Mouse (Mus musculus): ENCODE measurements around the gene Prr7. TPM values are rescaled to one million over a fixed set of nuclear protein-coding genes. Genes with fewer than 3 reads are reported as not detected.

Gene Prr7
- total RNA-seq, 2 experiments from 2014 or later: 2.1 to 2.3 TPM

DNA sequence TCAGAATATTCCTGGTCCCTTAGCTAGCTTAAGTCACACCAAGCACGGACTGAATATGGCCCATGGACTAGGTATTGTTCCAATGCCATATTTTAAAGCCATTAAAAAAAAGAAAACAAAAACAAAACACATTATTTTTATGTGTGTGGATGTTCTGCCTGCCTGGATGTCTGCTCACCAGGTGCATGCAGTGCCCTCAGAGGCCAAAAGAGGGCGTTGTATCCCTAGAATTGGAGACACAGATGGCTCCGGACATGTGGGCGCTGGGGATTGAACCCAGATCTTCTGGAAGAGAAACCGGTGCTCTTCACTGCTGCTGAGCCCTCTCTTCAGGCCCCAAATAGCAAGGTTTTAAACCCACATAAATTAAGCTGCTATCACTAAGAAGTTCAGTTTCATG lies 14.0 kb downstream of the Prr7 start:
- peak; percentile 56 for DNase-seq

DNA sequence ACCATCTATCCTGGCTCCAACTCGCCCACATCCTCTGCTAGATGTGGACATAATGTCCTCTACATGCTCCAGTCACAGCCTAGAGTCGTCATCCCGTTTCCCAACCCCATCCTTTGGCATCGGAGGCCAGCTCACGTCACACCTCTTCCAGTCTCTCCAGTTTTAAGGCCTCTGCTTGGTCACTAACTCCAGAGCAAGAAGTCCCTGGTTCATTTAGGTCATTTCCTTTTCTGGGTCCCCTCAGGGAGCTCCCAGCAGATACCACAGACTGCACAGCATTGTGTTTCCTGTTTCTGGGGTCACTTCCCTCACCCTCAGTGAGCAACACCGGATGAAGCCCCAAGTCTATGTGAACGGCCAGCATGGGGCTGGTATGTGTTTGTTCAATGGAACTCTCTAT lies 14.9 kb downstream of the Prr7 start:
- DNase-seq: peak; percentile 46

DNA sequence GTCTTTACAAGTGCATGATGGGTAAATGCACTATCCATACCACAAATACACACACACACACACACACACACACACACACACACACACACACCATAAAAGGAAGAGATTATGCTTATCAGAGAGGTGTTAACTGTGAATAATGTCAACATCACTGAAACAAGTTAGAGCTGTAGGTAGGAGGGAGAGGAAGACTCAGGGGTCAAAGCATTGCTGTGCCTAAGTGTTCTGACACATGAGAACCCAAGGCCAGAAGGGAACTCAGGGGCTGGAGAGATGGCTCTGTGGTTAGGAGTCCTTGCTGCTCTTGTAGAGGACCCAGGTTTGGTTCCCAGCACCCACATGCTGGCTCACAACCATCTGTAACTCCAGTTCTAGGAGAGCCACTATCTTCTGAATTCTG lies 15.9 kb downstream of the Prr7 start:
- DNase-seq: no peak

DNA sequence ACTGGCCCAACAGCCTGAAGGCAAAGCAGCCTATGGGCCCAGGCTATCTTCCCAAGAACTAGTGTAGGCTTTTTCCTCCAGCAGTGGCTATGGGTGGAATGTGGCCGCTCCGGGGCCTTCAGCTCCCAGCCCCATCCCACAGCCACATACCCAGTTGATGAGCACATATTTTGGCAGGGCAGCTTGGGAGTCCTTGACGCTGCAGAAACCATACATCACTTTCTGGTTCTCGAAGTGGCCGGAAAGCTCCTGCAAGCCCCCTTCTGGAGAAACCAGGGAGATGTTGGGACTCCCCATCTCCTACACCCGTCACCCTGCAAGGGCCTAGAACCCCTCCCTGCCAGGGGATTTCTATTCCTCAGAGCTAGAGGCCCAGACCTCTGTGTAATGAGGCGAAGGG lies 18.5 kb downstream of the Prr7 start:
- peak; percentile 66 for DNase-seq

DNA sequence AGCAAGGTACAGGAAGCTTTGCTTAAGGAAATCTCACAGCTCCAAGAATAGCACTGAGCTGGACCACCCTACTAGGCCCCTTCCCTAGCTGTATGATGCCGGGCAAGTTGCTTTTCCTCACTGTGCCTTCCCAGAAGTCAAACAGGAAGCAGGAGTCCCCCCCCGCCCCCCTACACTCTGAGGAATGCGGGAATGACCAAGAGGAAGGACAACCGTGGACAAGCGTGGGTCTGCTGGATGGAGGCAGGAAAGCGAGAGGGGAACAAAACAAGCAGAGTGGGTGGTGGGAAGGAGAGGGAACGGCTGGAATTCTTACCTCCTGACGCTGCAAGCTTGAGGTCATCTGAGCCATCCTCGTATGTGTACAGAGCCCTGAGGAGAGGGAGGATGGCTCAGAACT lies 19.0 kb downstream of the Prr7 start:
- no peak for DNase-seq

DNA sequence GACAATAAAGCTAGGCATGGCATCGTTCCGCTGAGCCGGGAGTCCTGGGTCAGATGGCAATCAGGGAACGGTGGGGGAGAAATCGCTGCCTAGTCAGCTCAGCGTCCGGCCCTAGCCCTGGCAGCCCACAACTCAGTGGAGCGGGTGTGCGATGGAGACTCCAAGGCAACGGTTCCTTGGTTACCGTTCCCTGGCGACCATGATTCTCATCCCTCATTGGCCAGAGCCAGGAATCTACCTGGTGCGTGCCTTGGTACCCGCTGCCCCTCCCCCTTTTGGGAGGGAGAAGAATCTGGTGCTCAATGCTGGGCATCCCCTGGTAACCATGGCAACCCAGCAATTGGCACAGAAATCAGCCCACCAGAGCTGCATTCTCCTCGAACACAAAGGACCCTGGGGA lies 19.5 kb downstream of the Prr7 start:
- no peak for DNase-seq

DNA sequence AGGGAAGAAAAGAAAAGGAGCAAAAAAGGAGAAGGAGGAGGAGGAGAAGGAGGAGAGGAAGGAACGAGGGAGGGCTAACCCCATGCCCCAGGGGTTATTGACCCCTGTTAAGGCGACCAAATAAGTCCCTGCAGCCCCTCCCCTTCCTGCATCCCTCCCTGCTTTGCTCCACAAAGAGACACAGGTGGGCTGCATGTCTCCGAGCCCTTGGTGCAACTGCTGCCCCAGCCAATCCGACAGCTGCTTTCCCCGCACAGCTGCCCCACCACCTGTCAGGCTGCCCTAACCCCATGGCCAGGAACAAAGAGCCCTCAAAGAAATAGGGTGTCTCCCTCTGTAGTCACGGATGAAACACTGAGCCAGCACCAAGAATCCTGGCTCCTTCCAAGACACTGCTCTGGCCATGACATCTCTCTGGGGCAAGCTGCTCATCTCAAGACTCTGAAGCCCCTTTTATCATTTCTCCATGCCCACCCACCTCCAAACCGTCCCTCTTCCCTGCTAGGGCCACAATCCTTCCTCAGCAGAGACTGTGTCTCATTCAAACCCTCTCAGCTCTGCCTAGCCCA lies 20.5 kb downstream of the Prr7 start:
- DNase-seq: no peak

DNA sequence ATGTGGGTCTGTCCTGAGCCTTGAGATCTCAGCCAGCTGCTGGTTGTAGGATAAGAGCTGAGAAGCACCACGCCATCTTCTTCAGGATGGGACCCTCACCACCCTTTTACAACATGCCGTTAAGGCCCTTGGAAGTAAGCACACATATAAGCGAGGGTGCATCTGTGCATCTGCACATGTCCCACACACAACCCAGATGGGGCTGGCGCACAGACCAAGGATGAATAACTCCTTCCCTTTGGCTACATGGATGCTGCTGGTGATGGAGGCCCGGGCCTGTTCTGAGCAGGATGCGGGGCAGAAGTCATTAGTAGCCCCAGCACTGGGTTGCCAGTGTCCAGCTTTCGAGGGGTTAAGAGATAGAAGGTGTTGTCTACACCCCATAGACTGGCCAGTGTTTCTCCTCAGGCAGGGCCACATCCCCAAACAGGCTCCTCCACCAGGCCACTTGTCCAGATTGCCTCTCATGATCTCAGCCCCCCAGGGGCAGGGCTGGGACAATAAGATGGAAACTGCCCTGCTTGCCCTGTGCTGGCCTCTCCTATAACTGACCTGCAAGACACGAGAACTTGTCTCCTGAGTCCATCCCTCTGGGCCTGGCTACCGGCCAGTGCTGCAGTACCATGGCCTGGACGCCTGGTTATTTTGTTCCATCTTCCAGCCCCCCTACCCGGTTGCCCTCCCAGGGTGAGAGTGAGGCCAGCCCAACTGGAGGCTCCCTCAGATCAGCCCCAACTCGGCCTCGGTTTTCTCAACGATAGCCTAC lies 22.1 kb downstream of the Prr7 start:
- peak; percentile 60 for DNase-seq

DNA sequence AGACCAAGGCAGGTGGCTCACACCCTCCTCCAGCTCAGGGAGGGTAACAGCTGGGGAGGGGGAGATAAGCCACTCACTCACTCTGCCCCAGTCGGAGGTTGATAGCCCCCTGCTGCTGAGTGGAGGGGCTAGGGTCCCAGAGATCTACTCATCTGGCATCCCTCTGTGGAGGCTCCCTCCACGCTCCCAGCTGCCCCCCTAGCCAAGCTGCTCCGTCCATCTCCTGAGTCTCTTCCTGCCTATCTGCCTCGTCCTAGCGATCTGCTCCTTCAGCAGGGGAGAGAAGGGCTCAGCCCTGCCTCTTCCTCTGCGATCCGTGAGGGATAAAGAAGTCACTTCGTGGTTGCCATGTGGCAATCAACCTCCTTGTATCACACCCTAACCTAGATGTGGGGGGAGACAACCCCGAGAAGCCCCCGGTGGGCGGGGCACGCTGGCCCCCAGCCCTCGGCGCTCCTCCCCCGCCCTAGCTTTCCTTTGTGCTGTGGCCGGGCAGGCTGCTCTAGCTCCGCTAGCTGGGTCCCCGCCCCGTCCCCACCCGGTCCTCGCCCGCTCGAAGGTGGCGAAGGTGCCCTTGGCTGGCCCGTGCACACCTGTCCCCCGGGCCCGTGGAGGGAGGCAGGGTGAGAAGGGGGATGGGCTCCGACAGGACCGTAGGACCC lies 23.0 kb downstream of the Prr7 start:
- peak; percentile 57 for DNase-seq

DNA sequence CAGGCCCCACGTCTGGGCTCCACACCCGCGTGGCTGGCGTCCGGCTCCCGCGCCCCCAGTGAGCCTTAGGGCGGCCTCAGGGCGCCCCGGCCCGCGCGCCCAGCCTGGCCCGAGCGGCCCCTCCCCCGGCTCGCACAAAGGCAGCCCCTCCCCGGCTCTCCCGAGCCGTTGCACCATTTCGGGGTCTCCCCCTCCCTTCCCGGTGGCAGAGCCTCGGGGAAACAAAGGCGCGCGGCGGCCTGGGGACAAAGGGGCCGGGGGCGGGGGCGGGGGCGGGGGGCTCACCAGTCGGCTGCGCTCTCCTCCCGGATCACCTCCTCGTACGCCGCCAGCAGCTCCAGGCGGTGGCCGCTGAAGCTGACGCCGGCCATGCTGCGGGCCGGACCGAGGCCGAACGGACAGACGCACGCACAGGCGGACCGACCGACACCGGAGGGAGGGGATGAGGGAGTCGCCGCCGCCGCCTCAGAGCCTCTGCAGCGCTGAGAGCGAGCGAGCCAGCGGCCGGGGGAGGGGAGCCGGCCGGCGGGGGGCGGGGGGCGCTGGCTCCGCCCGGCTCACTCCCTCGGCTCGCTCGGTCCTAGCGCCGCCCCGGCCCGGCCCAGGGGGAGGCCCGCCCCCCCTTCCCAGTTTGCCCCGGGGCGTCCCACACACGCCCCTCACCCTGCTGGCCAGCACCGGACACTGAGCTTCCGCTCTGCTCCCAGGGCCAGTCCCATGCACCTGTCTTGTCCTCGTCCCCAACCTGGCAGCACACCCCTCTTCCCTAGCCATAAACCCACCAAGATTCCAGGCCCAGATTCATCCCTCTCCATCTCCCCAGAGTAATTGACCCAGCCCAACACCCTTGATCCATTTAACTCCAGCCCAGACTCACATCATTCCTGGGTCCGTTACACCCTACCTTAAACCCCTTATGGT lies 23.8 kb downstream of the Prr7 start, which contains the start of gene Dbn1:
Gene Dbn1, minus strand, starts transcription at position 534 of the 921 bp plus-strand sequence.
- DNase-seq: peak; percentile 68

DNA sequence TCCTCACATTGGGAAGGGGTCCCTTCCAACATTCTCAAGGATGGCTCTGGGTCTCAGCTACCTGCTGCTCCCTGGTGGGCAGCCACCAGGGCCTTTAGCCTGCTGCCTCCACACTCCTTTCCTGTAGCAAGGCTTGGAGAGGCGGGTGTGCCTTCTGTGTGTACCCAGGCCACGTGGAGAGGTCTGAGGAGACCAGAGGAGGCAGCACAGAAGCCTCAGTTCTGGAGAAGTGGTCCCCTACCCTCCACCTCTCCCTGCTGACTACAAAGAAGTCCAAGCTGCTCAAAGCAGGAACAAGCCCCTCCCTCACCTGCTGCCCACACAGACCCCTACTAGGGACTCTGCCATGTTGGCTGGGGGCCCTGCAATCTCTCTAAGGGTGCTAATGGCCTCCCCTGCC lies 30.2 kb downstream of the Prr7 start:
- no peak for DNase-seq

DNA sequence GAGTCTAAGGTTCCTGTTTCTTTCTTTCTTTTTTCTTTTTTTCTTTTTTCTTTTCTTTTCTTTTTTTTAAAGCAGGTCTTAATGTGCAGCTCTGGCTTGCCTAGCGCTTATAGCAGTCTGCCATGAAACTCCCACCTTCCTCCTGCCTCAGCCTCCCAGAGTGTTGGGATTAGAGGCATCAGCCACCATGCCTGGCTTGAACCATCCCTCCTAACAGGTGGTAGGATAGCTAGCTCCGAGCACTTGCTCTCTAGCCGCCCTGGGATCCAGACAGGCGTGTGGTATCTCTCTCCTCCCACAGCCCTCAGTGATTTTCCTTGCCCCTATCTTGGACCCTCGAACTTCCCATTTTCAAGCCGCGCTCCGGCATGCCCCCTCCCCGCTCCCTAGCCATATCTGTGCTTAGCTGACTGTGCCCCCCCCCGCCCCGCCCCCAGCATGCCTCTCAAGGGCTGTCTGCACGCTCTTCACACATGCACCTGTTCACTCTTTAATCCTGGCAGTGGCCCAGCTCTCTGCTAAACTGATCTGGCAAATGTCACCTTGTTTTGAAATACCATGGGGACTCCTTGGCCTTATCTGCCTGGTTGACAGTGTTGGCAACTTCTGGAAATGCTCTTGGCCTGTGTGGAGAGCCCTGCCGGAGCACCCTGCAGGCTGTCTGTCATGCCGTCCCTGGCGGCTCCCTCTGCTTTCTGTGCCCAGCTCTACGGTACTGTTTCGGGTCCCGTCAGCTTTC lies 31.0 kb downstream of the Prr7 start:
- peak; percentile 83 for DNase-seq

DNA sequence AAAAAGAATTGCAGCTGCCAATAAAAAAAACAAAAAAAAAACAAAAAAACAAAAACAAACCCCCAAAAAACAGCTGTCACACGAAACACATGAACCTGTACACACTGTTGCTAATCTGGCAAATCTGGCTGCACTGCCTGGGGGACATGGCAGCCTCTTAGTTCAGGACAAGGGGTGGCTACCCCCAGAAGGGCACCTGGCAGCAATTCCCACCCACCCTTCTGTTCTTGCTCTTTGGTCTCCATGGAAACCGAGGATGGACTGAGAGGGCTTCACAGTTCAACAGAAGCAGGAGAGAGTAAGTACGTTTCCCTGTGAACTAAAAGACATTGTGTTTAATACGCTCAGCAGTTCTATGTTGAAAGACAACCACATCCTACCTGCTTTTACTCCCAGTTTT lies 31.6 kb downstream of the Prr7 start:
- no peak for DNase-seq

DNA sequence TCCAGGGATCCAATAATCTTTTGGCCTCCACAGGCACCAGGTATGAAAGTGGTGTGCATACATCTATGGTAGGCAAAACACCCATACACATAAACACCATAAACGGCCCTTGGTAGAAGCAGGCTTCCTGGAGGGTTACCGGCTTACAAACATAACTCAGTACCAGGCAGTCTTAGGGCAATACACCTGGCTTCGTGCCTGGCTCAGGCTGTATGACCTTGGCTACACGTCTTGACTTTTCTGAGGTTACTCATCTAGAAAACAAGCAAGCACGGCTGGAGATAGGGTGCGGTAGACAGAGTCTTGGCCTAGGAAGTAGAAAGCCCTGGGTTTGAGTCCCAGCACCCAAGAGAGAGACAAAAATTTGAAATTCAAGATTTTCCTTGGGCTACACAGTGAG lies 32.6 kb downstream of the Prr7 start:
- no peak for DNase-seq

DNA sequence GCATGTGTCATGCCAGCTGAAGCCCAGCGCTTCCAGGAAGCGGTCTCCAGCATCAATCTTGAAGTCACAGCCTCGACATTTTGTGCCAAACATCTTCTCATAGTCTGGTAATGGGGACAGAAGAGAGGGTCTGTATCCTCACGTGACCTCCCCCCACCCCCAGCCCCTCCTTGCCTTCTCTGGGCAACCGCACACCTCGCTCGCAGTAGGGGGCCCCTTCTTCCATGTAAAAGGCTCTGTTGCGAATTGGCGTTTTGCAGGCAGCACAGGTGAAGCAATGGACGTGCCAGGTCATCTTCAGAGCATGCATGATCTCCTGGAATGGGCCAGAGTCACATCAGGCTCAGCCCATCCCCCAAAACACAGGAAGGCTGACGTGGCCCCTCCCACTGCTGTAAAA lies 34.8 kb downstream of the Prr7 start:
- no peak for DNase-seq

DNA sequence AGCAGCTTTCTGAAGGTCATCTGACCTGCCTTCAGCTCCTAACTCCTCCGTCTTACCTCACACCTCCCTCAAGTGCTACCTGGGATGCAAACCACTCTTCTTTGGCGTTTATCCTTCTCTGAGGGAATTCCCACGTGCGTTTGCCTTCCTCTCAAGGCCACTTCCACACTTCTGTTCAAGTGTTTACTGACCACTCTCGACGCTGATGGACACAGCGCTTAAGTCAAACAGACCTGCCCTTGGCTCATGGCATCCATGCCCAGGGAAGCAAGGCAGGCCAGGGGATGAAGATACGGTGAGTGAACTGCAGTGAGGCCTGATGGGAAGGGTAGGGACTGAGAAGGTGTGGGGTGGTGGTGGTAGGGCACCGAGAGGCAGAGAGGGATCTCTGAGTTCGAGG lies 36.5 kb downstream of the Prr7 start:
- no peak for DNase-seq

DNA sequence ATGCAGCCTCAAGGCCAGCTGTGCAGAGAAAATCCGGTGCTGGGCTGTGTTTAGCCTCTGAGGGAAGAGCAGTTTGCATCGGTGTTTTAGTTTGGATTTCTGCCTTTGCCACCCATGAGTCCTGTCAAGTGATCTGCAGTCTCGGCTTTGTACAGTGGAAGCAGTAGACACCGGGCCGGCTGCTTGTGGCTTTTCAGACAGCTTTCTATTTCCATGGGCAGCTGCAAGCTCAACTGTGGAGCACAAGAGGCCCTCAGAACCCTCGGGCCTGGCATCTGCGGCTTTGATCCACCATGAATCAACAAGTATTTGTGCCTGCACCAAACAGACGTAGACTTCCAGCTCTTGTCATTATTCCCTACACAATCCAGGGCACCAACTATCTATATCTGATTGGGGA lies 38.3 kb downstream of the Prr7 start:
- DNase-seq: no peak

DNA sequence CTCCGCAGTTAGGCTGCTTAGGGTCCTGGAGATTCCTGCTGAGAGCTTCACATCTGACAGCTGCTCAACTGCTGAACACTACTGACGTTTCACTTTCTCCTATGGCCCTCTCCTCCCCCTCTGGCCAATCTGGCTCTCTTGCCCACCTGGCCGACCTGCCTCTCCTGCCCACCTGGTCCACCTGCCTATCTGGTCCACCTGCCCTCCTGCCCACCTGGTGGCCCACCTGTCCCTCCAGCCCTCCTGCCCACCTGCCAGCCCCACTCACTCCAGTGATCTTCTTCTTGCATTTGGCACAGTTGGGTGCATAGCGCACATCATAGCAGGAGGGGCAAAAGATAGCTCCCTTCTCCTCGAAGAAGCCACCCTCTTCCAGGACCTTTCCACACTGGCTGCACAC lies 40.3 kb downstream of the Prr7 start:
- no peak for DNase-seq

DNA sequence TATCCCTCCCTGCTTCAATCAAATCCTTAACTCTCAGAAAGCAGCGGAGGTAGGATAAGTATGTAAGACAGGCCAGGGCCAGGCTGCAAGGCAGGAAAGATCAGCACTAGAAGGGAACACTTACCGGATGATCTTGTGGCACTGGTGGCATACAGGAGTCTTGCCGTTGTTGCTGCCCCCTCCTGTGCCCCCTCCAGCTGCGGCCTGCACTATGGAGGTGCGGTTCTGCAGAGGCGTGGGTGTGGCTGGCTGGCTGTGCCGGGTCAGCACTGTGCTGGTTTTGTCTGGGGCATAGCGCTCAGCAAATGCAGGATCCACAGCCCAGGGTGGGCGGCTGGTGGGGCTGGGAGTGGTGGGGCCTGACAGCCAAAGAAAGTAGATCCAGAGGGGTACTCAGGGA lies 41.7 kb downstream of the Prr7 start:
- DNase-seq: no peak

DNA sequence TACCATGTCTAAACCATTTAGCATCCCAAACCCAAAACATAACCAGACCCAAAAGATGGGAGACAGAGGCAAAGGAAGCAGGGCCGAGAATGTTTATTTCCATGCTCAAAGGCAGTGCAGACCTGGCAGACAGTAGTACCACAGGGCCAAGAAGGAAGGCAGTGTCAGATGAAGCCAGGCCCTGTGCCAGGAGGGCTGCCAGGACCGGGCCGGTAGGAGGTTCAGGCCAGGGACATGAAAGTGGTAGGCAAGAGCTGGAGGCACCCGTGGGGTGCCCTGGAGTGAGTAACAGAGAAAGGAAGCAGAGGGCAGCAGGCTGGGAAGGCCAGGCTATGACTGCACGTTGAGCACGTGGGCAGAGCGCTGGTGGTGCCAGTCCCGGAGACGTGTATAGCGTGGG lies 42.6 kb downstream of the Prr7 start:
- DNase-seq: no peak

DNA sequence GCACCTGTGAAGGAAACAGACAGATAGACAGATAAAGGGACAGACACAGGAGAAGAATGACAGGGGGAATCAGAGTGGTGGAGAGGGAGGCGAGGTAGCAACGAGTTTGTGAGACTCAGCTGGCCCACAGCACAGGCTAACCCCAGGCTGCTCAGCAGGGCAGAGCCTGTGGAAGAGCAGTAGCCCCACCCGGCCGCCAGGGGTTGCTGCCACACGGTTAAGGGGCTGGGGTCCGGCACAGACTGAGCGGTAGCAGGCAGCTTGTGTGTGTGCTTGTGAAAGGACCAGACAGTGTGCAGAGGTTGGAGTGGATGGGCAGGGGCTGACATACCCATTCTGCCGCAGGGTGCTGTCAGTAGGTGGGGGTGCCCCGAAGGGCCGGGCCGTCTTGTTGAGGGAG lies 43.8 kb downstream of the Prr7 start:
- no peak for DNase-seq

DNA sequence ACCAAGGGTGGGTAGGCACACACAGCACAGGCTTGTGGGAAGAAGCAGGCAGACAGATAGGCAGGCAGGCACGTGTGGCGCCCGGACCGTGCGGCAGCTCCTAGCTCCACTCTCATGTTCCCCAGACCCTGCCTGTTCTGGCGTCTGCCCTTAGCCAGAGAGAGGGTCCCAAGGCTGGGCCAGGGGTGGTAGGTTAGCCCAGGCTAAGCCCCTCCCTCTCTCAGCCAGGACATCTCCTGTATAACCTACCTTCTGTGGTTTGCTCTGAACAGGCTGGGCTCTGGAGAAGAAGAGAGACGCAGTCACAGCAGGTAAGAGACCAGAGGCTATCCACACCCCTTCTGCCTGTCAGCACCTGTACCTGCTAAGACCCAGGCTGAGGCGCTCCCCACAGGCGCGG lies 44.5 kb downstream of the Prr7 start:
- no peak for DNase-seq
